Mouse (Mus musculus): ENCODE measurements at regions not wholly inside any gene's neighbourhood (a gene's known extent, or its start where the extent isn't known, plus 50 kb on each side); places are given as distances from the start of the nearest gene placed in this dataset.

GRCm38 (mm10) chr12:35287570-35287969 lies 240.6 kb downstream of the Snx13 start:
- TF ChIP-seq POLR2A (IDR thresholded peaks at IDR 0.05; ENCODE audit: borderline replicate concordance, control insufficient read depth, low read depth, low read length) (no peak), CTCF (IDR thresholded peaks at IDR 0.05; ENCODE audit: control insufficient read depth, insufficient read depth, low read length) (no peak)

All from bone marrow, adult 2 months (tissue).